Mouse (Mus musculus) neural tube, embryonic 14.5 days (tissue): ENCODE measurements around the gene Herc1. TPM values are rescaled to one million over a fixed set of nuclear protein-coding genes. Genes with fewer than 3 reads are reported as not detected.
A peak's percentile ranks its signal among the peaks of the same experiment; 100 is the strongest.

Experiments used
- ATAC-seq: fragments of 200-750 bp; cut with Nextera tagmentation; 2 replicates; pipeline ENCODE4 v1.8.0; 2017; ENCODE audit warnings: low read depth, mild to moderate bottlenecking, moderate TSS enrichment, moderate library complexity
- H3K27ac ChIP-seq: fragments of 300-500 bp; sonication (generic); 2 replicates; pipeline ENCODE4 v1.5.1; 2014; ENCODE audit warnings: low read depth, mild to moderate bottlenecking, control low read depth, low read length, moderate library complexity, mixed read lengths
- H3K27me3 ChIP-seq: fragments of 300-500 bp; sonication (generic); 2 replicates; pipeline ENCODE4 v1.6.1; 2014; ENCODE audit warnings: low read length; ENCODE audit not compliant: control insufficient read depth, insufficient read depth
- H3K36me3 ChIP-seq: fragments of 300-500 bp; sonication (generic); 2 replicates; pipeline ENCODE4 v1.6.1; 2014; ENCODE audit warnings: low read length, mixed read lengths; ENCODE audit not compliant: control insufficient read depth, insufficient read depth
- H3K4me1 ChIP-seq: fragments of 300-500 bp; sonication (generic); 2 replicates; pipeline ENCODE4 v1.6.1; 2014; ENCODE audit warnings: low read length; ENCODE audit not compliant: control insufficient read depth, insufficient read depth
- H3K4me2 ChIP-seq: fragments of 300-500 bp; sonication (generic); 2 replicates; pipeline ENCODE4 v1.6.1; 2014; ENCODE audit warnings: mild to moderate bottlenecking, low read depth, low read length, control low read depth
- H3K4me3 ChIP-seq: fragments of 300-500 bp; sonication (generic); 2 replicates; pipeline ENCODE4 v1.5.1; 2014; ENCODE audit warnings: low read depth, low read length, control low read depth, mixed read lengths
- H3K9ac ChIP-seq: fragments of 300-500 bp; sonication (generic); replicated peaks from 2 replicates; pipeline ENCODE4 v1.6.1; 2014; ENCODE audit warnings: low read depth, mild to moderate bottlenecking, control low read depth, low read length, mixed read lengths
- H3K9me3 ChIP-seq: fragments of 300-500 bp; sonication (generic); 2 replicates; pipeline ENCODE4 v1.6.1; 2016; ENCODE audit warnings: low read length; ENCODE audit not compliant: control insufficient read depth
- WGBS: fragments of 180-500 bp; shearing (Covaris S2); extraction: QIAGEN DNeasy Blood & Tissue Kit; methylation state at CpG from one replicate; pipeline ENCODE4 v1.1.7; 2014; 5-methylcytosine and 5-hydroxymethylcytosine counted together
- polyA plus RNA-seq: library from polyadenylated mRNA; unstranded; fragments of >200 nt; fragmentation: Nextera tagmentation; extraction: Ambion mirVana; gene quantifications from 2 replicates; pipeline ENCODE4 v1.2.1, GENCODE M21; 2014

The Herc1 gene
- polyA plus RNA-seq, result 66.5 and 66.7 TPM in 2 replicates

GRCm38 (mm10) chr9:66349860-66350787 is at the start of gene Herc1:
Herc1 (plus strand) TSS chr9:66350450.
- H3K27me3 ChIP-seq, result no peaks in the 10 kb centered on the region
- peaks cover 12% of the 10 kb centered on the region for H3K4me1 ChIP-seq
- peak within 1 kb of the TSS; percentile 85 for H3K4me2 ChIP-seq
- no peaks in the 10 kb centered on the region for H3K36me3 ChIP-seq
- H3K4me3 ChIP-seq, result peak within 1 kb of the TSS; percentile 68
- WGBS, result under 1% methylated on average over 85 of the region's 85 CpGs
- no peaks in the 10 kb centered on the region for H3K9me3 ChIP-seq
- peak within 1 kb of the TSS; percentile 81 for H3K9ac ChIP-seq
- peak within 1 kb of the TSS; percentile 98 for H3K27ac ChIP-seq
- peak; percentile 93 for ATAC-seq

DNA sequence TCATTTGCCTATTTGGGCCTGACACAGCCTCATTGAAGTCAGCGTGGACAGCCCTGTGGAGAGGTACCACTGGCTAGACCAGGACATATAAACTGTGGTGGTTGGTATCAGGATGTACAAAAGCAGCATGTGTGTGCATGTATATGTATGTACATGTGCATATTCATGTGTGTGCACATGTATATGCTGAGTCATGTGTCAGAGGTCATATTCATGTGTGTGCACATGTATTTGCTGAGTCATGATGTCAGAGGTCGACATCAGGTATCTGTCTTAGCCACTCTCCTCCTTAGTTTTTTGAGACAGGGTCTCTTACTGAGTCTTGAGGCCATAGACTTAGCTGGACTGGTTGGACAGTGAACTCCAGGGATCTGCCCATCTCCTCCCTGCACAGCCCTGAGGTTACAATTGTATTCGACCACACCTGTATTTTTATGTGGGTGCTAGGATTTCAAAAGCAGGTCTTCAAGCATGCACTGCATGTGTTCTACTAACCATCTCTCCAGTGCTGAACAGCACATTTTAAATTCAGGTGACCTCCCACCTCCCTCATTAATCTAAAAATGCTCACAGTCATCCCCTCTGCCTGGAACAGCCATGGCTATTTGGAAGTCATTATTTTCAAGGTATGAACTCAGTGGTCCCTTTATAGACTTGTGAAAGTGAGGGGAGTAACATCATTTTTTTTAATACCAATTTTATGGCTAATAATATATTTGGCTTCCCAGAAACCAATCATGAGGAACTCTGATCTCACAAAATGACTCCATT is 45.7 kb upstream of the Herc1 start:
- Histone ChIP-seq H3K9ac (no peak overlapping the region), H3K4me1 (peaks cover 16% of the 10 kb centered on the region), H3K27ac (peak overlapping the region; percentile 79), H3K9me3 (no peaks in the 10 kb centered on the region), H3K4me3 (no peak overlapping the region), H3K36me3 (no peaks in the 10 kb centered on the region), H3K27me3 (no peaks in the 10 kb centered on the region), H3K4me2 (peak overlapping the region; percentile 46)
- 84% methylated on average over 3 of the region's 3 CpGs for whole genome bisulfite sequencing
- peak; percentile 60; the same call in 1 of the 2 replicates for ATAC-seq

- Histone ChIP-seq H3K9ac (peak overlapping the region; percentile 32; the same call in 1 of the 2 replicates), H3K9me3 (no peaks in the 10 kb centered on the region), H3K4me3 (peak overlapping the region; percentile 21), H3K4me2 (peak overlapping the region; percentile 46), H3K4me1 (peaks cover 16% of the 10 kb centered on the region), H3K36me3 (no peaks in the 10 kb centered on the region), H3K27ac (peak overlapping the region; percentile 79), H3K27me3 (no peaks in the 10 kb centered on the region)
- 39% methylated on average over 25 of the region's 25 CpGs for WGBS
- peak; percentile 73 for ATAC-seq
Observed at GRCm38 (mm10) chr9:66305121-66306112, 44.8 kb upstream of the Herc1 start.

- Histone ChIP-seq H3K4me3 (no peak overlapping the region), H3K27me3 (no peaks in the 10 kb centered on the region), H3K27ac (peak overlapping the region; percentile 79), H3K36me3 (no peaks in the 10 kb centered on the region), H3K4me2 (no peak overlapping the region), H3K9me3 (no peaks in the 10 kb centered on the region), H3K4me1 (peaks cover 16% of the 10 kb centered on the region), H3K9ac (no peak overlapping the region)
- WGBS, result 82% methylated on average over 3 of the region's 3 CpGs
- ATAC-seq, result no peak; the same call in 1 of the 2 replicates
Observed at GRCm38 (mm10) chr9:66306414-66306813, 43.8 kb upstream of the Herc1 start.

GRCm38 (mm10) chr9:66307341-66307740 is 42.9 kb upstream of the Herc1 start:
- Histone ChIP-seq H3K27ac (no peak overlapping the region), H3K4me2 (no peak overlapping the region), H3K4me3 (no peak overlapping the region), H3K27me3 (no peaks in the 10 kb centered on the region), H3K36me3 (no peaks in the 10 kb centered on the region), H3K9ac (no peak overlapping the region), H3K9me3 (no peaks in the 10 kb centered on the region), H3K4me1 (peaks cover 16% of the 10 kb centered on the region)
- no peak for ATAC-seq
- WGBS, result 50% methylated on average over 2 of the region's 2 CpGs

DNA sequence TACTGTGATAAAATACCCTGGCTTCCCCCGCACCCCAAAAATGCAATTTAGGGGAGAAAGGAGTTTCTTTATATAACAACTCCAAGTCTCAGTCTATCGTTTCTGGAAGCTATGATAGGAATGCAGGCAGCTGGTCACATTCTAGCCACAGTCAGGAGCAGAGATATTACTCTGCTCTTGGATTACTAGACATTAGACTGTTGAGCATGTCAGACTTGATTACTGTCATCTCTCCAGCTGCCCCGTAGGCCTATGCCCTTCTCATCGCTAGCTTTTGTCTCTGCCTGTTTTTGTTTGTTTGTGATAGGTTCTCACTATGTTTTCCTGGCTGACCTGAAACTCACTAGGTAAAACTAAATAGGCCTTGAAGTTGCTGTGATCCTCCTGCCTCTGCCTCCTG is 41.5 kb upstream of the Herc1 start:
- WGBS, result 89% methylated on average over 4 of the region's 4 CpGs
- H3K9me3 ChIP-seq, result no peaks in the 10 kb centered on the region
- no peak overlapping the region for H3K4me2 ChIP-seq
- H3K27ac ChIP-seq, result no peak overlapping the region
- peaks cover 16% of the 10 kb centered on the region for H3K4me1 ChIP-seq
- H3K9ac ChIP-seq, result no peak overlapping the region
- ATAC-seq, result no peak
- no peaks in the 10 kb centered on the region for H3K36me3 ChIP-seq
- H3K27me3 ChIP-seq, result no peaks in the 10 kb centered on the region
- H3K4me3 ChIP-seq, result no peak overlapping the region

DNA sequence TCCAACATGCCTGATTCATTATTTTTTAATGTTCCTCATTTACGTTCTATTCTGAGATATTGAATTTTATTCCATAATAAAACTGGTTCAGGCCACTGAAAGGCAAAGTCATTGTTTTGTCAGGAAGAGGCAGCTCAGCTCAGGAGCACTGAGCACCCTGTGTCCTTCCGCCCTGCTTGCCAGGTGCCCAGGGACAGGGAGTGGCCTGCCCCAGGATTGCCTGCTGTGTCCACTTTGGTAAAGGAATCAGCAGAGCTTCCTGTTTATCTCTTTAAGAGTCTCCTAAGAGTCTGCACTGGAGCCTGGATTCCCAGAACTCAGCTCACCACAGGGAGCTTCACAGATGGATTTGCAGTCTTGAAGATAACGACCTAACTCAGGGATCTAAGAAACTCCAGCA is 38.8 kb upstream of the Herc1 start:
- Histone ChIP-seq H3K4me3 (no peak overlapping the region), H3K9ac (no peak overlapping the region), H3K27ac (no peak overlapping the region), H3K4me1 (no peaks in the 10 kb centered on the region), H3K27me3 (no peaks in the 10 kb centered on the region), H3K9me3 (no peaks in the 10 kb centered on the region), H3K4me2 (no peak overlapping the region), H3K36me3 (no peaks in the 10 kb centered on the region)
- whole genome bisulfite sequencing, result 44% methylated on average over 3 of the region's 3 CpGs
- ATAC-seq, result no peak

DNA sequence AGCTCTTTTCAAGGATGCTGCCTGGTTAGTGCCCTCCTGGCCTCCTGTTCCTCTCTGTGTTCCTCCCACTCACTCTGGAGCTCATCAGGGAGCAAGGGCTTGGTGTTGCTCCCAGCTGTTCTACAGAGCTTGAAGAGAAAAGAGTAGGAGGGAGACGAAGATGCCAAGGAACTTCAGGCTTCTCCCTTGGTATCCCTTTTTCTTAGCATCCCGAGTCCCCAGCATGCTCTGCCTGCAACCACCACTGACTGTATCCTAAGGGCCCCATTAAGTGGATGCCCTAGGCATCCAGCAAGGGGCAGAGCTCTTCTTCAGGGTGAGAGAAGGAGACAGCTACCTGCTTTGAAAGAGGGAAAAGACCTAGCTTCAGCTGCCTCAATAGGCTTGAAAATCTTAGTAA is 33.6 kb upstream of the Herc1 start:
- Histone ChIP-seq H3K4me3 (no peak overlapping the region), H3K4me2 (no peak overlapping the region), H3K27me3 (no peaks in the 10 kb centered on the region), H3K27ac (no peak overlapping the region), H3K36me3 (no peaks in the 10 kb centered on the region), H3K9me3 (no peaks in the 10 kb centered on the region), H3K9ac (no peak overlapping the region), H3K4me1 (no peaks in the 10 kb centered on the region)
- WGBS, result 75% methylated on average over 2 of the region's 2 CpGs
- ATAC-seq, result no peak
